Mouse (Mus musculus) urinary bladder, postnatal 36 days (tissue): ENCODE measurements around the gene Ppp2r5b.

Experiments used
- DNase-seq, 2 experiments: peaks; one replicate each; pipeline ENCODE4 v3.0.0; 2022; ENCODE audit warnings: low spot score in 2 of 2, mixed read lengths in 1 of 2

Ppp2r5b gene

GRCm38 (mm10) chr19:6235084-6236052 lies at the start of gene Ppp2r5b:
Ppp2r5b (minus strand) TSS chr19:6235872.
- peak; percentile 90 to 95 for DNase-seq

DNA sequence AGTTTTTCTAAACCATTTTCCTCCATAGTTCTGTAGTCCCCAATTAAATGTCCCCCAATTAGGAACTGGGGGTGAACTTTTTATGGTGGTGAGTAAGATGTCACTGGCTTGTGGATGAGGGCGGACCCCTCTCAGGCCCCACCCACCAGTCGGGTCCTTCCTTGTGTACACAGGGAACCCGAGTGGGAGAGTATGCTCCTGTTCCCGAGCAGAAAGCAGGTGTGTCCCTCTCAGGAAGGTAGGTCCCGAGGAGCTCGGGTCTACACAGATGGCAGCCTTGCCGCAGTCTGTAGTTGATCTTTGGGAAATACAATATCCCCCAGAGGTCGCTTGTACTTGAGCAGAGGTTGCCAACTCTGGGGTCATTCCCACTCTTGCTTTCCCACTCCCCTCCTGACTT lies 49.6 kb upstream of the Ppp2r5b start:
- DNase-seq: no peak

GRCm38 (mm10) chr19:6284502-6284901 lies 48.8 kb upstream of the Ppp2r5b start:
- DNase-seq: no peak

- DNase-seq: no peak
Measured at GRCm38 (mm10) chr19:6283001-6283400, 47.3 kb upstream of the Ppp2r5b start.

- DNase-seq: no peak
Measured at GRCm38 (mm10) chr19:6281122-6282020, 45.7 kb upstream of the Ppp2r5b start.

DNA sequence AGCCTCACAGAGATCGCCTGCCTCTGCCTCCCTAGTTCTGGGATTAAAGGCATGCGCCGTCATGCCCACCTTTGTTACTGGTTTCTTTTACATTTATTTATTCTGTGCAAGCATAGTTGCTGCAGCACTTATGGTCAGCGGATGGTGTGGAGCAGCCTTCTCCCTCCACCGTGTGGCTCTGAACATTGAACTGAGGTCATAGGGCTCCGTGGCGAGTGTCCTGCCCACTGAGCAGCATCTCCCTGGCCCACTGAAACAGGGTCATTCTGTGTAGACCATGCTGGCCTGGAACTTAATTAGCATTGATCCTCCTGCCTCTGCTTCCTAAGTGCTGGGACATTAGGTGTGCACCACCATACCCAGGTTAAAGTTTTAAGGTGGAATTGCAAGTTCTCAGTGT lies 44.9 kb upstream of the Ppp2r5b start:
- DNase-seq: no peak

DNA sequence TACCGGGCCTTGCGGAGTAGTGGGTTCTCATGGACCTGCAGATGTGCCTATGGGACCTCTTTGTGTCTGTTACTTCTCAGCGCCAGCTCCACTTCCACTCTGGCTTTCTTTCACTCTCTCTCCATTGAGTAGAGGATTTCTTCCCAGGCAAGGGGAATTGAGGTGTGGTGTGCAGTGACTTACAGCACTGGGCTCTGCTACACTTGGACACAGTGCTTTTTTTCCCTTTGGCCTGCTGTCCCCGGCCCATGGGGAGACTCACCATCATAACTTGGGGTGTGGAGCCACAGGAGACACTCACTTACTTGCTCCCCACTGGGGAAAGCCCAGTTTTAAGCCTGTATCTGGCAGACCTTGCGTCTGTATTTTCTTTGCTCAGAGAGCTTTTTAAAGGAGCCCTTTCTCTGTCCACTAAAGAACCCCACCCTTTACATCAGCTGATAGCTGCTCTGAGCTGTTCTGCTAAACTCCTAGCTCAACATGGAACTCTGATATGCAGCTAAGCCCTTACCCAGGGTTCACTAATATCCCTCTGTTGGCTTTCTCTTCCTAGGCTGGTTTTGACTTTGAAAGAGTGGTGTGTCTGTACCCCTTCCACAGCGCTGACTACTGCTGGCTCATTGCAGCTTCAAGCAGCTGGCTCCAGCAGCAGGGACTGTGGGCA lies 43.9 kb upstream of the Ppp2r5b start:
- DNase-seq: no peak

DNA sequence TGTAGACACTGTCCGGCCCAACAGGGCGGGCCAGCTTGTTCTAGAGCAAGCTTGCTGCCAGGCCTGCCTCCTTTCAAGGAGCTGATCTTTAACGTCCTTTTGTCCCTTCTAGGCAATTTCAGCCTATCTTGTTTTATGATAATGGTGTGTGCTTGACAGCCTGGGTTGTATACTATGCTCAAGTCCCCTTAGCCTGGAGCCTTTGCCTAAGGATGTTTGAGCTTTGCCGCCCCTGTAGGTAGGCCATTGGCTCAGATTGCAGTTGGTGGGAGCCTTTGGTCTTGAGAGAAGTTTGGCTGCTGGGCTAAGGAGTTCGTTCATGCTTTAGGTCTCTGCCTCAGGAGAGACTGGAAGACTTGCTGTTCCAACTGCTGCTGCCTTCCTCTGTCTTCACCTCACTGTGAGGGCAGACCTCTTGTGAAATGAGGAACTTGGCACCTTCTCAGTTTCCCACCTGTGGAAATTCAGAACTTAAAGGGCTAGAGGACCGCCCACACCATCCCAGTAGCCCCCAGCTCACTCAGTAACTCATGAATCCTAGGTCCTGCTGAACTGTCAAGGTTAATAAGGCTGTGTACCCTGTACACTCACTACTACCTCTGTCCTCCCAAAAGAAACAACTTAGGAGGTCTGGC lies 42.9 kb upstream of the Ppp2r5b start:
- DNase-seq: no peak

DNA sequence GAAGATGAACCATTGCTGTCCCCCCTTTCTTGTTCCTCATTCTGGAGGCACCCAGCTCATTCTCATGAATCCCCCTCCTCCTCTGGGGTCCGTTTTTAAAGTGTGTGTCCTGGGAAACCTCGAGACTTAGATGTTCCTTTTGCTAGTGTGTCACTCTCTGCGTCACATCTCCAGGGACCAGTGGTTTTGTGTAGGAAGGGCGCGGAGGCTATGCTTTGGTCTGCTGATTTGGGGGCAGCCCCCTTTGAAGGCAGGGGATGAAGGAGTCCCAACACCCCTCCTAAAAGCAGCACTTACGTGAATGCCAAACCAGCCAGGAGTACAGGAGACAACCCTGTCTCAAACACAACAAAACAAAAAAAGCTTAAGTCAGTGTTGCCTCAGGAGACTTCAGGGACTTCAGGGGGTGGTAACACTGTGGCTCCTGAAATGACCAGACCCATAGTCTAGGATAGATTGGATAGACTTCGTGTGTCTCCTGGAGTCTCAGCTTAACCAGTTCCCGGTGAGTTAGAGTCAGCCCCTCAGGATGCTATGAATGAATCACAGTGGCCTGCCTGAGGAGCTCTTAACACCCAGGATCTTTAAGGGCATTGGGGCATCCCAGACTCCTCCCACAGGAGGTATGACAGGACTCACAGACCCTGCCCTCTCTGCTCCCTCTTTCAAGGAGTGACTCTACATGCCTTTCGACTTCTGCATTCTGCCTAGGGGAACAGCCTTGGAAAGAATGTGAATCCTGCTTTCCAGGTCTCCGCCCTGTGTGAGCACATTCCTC lies 42.2 kb upstream of the Ppp2r5b start:
- DNase-seq: peak; percentile 73 to 85

GRCm38 (mm10) chr19:6276426-6277421 lies 41.1 kb upstream of the Ppp2r5b start, which contains the start of gene Ehd1:
Ehd1 (plus strand) TSS chr19:6276725.
- peak; percentile 97 to 98 for DNase-seq

- DNase-seq: peak in 1 of 2 experiments; percentile 61
Measured at GRCm38 (mm10) chr19:6275740-6276389, 40.2 kb upstream of the Ppp2r5b start.

DNA sequence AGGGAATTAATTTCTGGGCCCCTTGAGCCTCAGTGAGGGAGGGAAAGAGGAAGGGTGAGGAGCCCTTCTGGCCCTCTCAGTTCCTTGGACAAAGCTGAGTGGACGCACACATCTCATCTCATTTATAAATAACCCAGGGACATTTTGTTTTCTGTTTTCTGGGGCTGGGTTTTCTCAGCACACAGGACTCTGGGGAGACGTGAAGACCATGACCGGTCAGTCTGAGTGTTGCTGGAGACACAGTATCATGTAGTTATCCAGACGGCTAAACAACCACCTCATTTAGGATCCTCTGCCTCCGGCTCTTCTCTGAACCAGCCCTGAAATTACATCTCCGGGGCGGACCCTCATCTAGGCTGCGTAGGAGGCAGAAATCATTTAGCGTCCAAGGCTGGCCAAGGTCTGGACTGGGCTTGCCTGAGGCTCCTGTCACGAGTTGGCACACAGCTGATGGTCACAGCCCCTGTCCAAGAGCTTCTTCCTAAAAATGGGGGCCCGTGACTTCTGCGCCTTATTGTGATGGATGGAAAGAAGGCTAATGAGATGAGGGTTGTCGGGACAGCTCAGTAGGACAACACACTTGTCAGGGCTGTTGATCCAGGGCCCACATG lies 38.4 kb upstream of the Ppp2r5b start:
- DNase-seq: no peak

GRCm38 (mm10) chr19:6273592-6273991 lies 37.9 kb upstream of the Ppp2r5b start:
- no peak for DNase-seq

GRCm38 (mm10) chr19:6272738-6273137 lies 37.1 kb upstream of the Ppp2r5b start:
- no peak for DNase-seq

DNA sequence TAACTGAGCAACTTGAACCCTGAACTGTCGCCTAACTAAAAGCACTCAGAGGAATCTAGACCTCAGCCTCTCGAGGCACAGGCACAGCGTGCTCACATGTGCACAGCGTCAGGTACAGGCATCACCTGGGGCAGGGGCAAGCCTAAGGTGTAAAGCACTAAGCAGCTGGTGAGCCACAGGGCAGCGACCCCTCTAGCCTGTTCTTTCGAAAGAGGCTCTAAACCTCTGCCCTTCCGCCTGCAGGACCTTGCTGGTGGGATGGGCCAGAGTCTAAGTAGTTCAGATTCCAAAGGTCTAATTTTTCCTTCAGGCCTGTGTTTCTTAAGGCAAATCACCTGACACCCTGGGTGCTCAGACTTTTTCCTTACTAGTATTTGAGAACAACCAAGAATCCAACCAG lies 36.4 kb upstream of the Ppp2r5b start:
- DNase-seq: no peak

GRCm38 (mm10) chr19:6271206-6271605 lies 35.5 kb upstream of the Ppp2r5b start:
- no peak for DNase-seq

GRCm38 (mm10) chr19:6270661-6271060 lies 35.0 kb upstream of the Ppp2r5b start:
- DNase-seq: no peak

DNA sequence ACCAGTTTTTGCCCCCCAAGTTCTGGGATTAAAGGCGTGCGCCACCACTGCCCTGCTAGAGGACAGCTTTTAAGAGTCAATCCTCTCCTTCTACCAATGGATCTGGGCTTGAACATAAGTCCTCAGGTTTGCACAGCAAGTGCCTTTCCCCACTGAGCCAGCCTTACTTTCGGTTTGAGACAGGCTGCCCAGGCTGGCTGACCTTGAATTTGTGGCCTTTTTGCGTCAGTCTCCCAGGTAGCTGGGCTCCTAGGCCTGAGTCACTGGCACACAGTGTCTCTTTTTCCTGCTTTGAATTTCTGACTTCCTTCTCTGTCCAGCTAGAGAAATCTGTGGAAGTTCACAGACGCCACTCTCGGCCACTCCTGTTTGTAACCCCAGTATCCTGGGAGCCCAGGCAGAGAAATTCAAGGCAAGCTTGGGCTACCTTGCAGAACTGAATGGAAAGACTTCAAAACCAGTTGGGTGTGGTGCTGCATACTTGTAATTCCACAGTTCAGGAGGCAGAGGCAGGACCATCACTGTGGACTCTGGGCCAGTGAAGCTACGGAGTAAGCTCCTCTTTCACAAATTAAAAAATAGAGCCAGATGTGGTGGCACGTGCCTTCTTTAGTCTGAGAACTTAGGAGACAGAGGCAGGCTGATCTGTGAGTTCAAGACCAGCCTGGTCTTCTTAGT lies 34.3 kb upstream of the Ppp2r5b start:
- no peak for DNase-seq
